Mouse (Mus musculus) ES-CJ7 (cell line): Measurements from ENCODE around the gene Mgat5b.

Experiments used
- DNase-seq: peaks from one replicate; pipeline ENCODE4 v3.0.0; 2011; ENCODE audit warnings: low read depth, low spot score

The Mgat5b gene

DNA sequence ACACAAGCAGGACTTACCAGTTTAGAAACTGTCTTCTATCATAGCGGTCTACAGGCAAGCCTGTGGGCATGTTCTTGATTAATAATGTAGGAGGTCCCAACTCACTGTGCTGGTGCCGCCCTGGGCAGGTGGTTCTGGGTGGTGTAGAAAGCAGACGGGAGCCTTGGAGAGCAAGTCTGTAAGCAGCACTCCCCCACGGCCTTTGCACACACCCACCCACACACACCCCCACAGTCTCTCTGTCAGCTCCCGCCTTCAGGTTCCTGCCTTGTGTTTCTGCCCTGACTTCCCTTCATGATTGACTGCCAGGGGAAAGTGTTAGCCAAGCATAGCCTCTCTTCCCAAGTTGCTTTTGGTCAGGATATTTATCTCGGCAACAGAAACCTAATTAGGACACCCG lies 1.3 kb upstream of the Mgat5b start:
- DNase-seq, result no peak

GRCm38 (mm10) chr11:116919186-116920020 lies 740 bp downstream of the Mgat5b start:
- no peak for DNase-seq

DNA sequence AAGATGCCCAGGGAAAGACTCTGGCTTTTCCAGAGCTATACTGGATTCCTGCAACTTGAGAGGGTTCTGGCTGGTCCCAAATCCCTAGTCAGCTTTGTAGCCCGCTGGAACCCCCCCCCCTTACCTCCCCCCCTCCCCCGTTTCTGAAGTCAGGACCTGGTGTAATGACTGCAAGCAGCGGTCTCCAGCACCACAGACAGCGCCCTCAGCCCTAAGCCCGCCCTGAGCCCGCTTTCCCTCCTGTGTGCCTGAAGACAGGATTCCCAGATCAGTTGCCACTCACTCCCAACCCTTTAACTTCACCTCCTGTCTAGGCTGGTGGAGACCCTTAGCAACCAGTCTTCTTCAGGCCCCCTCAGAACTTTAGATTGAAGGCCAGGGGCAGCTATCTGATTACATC lies 2.1 kb downstream of the Mgat5b start:
- DNase-seq, result peak; percentile 59

- DNase-seq, result no peak
Observed at GRCm38 (mm10) chr11:116922058-116922457, 3.4 kb downstream of the Mgat5b start.

- no peak for DNase-seq
Observed at GRCm38 (mm10) chr11:116928031-116928430, 9.4 kb downstream of the Mgat5b start.

- no peak for DNase-seq
Observed at GRCm38 (mm10) chr11:116934862-116935261, 16.2 kb downstream of the Mgat5b start.

GRCm38 (mm10) chr11:116935354-116935753 lies 16.7 kb downstream of the Mgat5b start:
- no peak for DNase-seq

GRCm38 (mm10) chr11:116935917-116936316 lies 17.3 kb downstream of the Mgat5b start:
- DNase-seq, result no peak

DNA sequence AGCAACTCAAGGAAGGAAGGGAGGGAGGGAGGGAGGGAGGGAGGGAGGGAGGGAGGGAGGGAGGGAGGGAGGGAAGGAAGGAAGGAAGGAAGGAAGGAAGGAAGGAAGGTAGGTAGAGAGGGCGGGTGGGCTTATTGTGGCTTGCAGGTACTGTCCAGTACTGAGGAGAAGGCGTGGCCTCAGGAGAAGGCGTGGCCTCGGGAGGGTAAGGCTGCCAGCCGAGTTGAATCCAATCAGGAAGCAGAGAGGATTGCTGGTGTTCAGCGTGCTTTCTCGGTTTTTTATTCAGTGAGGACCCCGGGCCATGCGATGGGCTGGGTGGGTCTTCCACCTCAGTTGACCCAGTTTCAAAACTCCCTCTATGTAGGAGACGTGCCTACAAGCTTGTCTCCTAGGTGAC lies 18.5 kb downstream of the Mgat5b start:
- no peak for DNase-seq

GRCm38 (mm10) chr11:116940088-116940855 lies 21.6 kb downstream of the Mgat5b start:
- peak; percentile 95 for DNase-seq

GRCm38 (mm10) chr11:116944346-116944745 lies 25.7 kb downstream of the Mgat5b start:
- no peak for DNase-seq

GRCm38 (mm10) chr11:116949832-116950231 lies 31.2 kb downstream of the Mgat5b start:
- DNase-seq, result no peak

DNA sequence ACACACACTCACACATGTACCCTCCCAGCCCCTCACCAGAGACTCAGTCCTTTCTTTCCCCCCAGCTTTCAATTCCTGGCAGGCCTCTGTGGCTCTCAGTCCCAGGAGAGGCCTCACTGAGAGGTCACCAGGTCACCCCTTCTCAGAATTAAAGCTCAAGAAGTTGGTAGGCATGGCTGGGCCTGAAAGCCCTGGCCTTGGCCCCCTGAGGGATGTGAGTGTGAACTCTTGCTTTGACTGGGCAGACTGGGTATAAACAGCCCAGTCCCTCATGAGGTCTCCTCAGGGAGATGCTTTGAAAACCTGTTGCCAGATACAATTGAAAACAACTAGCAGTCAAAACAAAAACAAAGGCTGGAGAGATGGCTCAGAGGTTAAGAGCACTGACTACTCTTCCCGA lies 32.8 kb downstream of the Mgat5b start:
- no peak for DNase-seq

DNA sequence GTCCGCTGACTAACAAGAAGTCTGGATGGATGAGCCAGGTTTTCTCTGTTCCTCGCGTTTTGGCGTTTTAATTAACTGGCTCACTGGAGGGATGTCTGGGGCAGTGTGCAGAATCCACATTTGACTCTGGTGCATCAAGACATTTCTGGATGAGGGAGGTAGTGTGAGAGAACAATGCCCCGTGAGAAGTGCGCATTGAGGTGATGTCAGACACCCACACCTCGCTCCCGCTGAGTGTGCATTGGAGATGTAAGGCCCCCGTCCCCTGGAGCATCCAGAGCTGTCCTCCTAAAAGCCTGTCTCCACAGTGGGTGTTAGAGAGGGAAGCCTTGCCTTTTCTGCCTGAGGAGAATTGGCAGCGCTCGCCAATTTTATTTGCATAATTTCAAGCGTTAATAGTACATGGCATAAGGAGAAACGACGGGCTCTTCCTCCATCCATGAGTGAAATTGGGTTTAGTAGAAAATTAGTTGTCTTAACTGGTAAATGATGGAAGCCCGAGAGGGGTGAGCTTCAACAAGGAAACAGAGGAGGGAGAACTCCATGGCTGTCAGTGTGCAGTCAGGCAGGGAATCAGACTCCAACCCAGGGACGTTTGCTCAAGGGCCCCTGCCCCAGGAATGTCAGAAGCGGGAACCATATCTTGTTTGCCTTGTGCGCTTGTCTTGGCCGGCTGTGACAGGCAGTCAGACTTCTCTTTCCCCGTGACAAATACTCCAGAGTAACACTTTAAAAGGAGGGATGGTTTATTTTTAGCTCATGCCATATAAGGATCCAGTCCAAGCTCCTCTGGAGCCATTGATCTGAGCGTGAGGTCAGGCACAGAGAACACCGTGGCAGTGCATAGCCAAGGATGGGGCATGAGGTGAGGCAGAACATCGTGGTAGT lies 35.8 kb downstream of the Mgat5b start:
- DNase-seq, result no peak

GRCm38 (mm10) chr11:116958601-116959000 lies 39.9 kb downstream of the Mgat5b start:
- DNase-seq, result peak; percentile 66

DNA sequence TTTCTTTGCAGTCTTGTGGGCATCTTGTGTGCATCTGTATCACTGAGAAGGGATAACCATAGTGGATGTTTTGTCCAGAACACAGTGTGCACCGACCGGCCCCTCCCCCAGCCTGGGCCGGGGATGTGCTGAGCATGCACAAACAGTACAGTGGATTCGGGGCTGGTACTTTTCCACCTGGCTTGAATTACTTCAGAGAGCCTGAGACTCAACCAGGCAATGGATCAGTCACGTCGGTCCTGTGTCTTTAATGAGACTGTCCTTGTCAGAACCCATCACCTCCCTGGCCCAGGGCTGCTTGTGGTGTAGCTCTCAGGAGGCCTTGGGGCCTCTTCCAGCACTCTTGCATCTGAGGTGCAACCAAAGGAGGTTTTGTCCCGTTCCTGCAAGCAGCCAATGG lies 46.4 kb downstream of the Mgat5b start:
- no peak for DNase-seq

DNA sequence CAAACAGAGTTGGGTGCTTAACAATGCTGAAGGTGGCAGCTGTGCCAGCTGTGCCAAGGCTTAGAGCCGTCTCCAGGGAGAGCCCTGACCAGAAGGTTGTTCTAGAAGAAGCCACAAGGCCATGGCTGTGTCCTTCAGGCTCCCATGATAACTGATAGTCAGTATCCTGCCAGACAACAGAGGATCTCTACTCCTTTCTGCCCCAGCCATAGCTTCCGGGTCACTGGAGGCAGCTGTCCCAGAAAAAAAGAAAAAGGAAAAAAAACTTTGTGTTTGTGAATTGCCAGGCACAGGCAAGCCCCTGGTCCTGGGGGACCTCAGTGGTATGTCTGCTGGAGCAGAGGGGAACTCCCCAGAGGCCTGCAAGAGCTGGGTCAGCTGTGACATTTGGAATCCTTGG lies 47.3 kb downstream of the Mgat5b start:
- DNase-seq, result no peak

- DNase-seq, result no peak
Observed at GRCm38 (mm10) chr11:116968586-116968985, 49.9 kb downstream of the Mgat5b start.

DNA sequence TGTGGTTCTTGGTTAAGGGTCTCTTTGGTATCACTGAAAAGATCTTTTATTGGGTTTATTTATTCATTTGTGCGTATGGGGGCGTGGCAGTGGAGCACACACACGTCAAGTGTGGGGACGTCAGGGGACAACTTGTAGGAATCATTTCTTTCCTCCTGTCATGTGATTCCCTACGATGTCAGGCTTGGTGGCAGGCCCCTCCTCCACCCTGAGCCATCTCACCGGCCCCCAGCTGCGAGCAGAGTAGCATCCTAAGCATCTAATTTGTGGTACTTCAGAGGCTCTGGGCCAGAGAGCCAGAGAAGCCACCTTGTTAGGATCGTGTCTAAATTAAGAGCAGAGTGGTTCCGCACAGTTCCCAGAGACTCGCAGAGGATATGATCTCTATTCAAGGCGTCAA lies 50.8 kb downstream of the Mgat5b start:
- DNase-seq, result peak; percentile 61

DNA sequence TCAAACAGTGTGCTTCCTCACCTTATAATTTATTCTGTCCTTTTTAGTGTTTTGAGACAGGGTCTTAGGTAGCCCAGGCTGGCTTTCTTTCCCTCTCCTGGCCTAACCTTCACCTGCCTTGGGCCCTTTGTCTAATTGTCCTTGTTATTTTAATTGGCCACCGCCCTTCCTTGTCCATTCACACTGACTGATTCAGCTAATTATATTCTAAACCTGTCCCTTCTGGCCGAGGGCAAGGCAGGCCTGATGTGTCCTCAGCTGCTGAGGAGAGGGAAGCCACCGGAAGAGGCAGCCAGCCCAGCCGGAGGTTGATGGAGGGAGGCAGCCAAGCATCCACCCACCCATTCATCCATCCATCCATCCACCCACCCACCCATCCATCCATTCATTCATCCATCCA lies 52.2 kb downstream of the Mgat5b start:
- peak; percentile 82 for DNase-seq

DNA sequence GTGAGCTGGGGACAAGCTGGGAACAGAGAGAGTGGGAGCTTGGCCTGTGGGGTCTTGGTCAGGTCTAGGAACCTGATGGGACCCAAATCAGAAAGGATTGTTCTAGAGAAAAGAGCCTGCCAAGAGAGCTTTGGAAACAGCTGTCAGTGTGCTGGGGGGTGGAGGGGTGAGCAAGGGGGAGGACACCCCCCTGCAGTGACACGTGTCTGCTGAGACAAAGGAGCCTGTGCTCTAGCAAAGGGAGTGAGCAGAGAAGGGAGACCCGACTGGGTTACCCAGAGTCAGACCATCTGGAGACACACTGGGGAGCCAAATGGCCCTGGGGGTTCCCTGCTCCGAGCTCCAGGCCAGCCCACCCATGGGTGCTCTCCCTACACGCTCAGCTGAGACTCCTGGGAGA lies 54.2 kb downstream of the Mgat5b start:
- no peak for DNase-seq

DNA sequence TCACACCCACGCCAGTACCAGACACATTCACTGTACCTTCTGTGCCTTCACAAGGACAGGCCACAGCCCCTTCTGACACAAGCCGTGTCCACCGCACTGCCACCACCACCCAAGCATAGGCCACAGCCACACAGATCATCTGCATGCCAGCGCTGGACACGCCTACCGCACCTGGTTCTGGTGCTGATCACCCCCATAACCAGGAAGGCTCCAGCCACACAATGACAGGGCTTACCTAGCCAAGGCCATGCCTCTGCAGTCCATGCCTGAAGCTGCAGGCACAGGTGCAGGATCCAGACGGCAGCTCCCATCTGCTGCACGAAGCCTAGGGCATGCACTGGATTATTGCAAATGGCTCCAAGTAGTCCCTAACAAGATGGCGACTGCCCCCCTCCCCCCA lies 54.8 kb downstream of the Mgat5b start:
- DNase-seq, result no peak
